Mouse (Mus musculus): ENCODE measurements around the gene Rhpn2. TPM values are rescaled to one million over a fixed set of nuclear protein-coding genes. Genes with fewer than 3 reads are reported as not detected.

The Rhpn2 gene
- total RNA-seq (2023) = not detected

GRCm38 (mm10) chr7:35333692-35334526, at the start of gene Rhpn2:
Gene Rhpn2 (plus strand): TSS chr7:35334170.

GRCm38 (mm10) chr7:35317729-35318609, 16.0 kb upstream of the Rhpn2 start, which contains the start of gene Gpatch1:
Gene Gpatch1 (minus strand): TSS chr7:35318440.

DNA sequence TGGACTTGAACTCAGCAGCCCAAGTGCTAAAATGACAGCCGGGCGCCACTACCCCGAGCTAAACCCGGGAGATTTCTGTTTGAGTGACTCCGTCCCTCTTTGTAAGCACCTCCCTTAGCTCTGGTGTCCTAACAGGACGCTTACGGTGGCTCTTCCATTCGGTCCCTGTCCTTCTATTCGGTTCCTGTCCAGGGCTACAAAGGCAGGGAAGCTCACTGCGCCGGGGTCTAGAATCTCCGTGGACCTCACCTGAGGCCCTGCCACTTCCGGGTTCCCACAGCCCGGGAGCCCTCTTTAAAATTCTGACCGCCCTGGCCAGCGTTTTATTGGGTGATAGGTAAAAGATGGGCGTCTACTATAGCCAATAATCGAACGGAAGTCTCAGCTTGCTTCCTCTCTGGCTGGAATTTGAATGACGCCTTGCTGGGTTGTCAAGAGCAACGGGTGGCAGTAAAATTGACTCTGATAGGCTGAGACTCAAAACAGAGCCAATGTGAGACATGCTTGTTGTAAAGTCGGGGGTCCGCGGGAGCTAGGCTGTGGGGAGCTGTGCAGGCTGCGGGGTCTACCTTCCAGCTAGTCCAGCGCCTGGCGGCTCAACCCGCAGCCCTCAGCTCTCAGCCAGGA, 62.7 kb downstream of the Rhpn2 start, which contains the start of the genes Faap24 and Cep89:
Gene Faap24 (minus strand): TSS at position 295 of the 627 bp plus-strand sequence.
Gene Cep89 (plus strand): TSS at position 494 of the 627 bp plus-strand sequence.

Other genes starting within 250 kb of the Rhpn2 start
- gene Cebpa, start 214.9 kb upstream of the Rhpn2 start, total RNA-seq (2023) = 0.85 TPM
- gene Slc7a10, start 147.8 kb upstream of the Rhpn2 start, total RNA-seq (2023) = not detected
- gene Lrp3, start 118.7 kb upstream of the Rhpn2 start, total RNA-seq (2023) = not detected
- gene Gpatch1, start 15.7 kb upstream of the Rhpn2 start, total RNA-seq (2023) = 15.0 TPM
- gene Faap24, start 62.7 kb downstream of the Rhpn2 start, total RNA-seq (2023) = 7.5 TPM
- 8.0 TPM for gene Cep89, start 62.9 kb downstream of the Rhpn2 start, total RNA-seq (2023)
- not detected for gene Slc7a9, start 114.6 kb downstream of the Rhpn2 start, total RNA-seq (2023)
- not detected for gene Tdrd12, start 203.6 kb downstream of the Rhpn2 start, total RNA-seq (2023)
- gene Nudt19, start 222.1 kb downstream of the Rhpn2 start, total RNA-seq (2023) = 22.7 TPM